Mouse (Mus musculus) kidney, postnatal 36 days (tissue): ENCODE results near the gene Kel.

Experiments used
- DNase-seq, 2 experiments: peaks; one replicate each; pipeline ENCODE4 v3.0.0; 2021 to 2022; ENCODE audit warnings: mixed read lengths in 2 of 2

Gene Kel

GRCm38 (mm10) chr6:41643227-41643626 lies 60.9 kb downstream of the Kel start:
- DNase-seq: no peak

- no peak for DNase-seq
Observed at GRCm38 (mm10) chr6:41642765-41643164, 61.4 kb downstream of the Kel start.

GRCm38 (mm10) chr6:41641173-41641866 lies 62.8 kb downstream of the Kel start:
- DNase-seq: no peak

GRCm38 (mm10) chr6:41640449-41640848 lies 63.7 kb downstream of the Kel start:
- no peak for DNase-seq

GRCm38 (mm10) chr6:41637927-41638506 lies 66.1 kb downstream of the Kel start:
- DNase-seq: no peak

GRCm38 (mm10) chr6:41637393-41637792 lies 66.7 kb downstream of the Kel start:
- no peak for DNase-seq
